Mouse (Mus musculus) kidney, adult 2 months (tissue): Measurements from ENCODE around the gene Nfyc. TPM values are rescaled to one million over a fixed set of nuclear protein-coding genes. Genes with fewer than 3 reads are reported as not detected.
A peak's percentile ranks its signal among the peaks of the same experiment; 100 is the strongest.

Experiments used
- DNase-seq: peaks from one replicate; pipeline ENCODE4 v3.0.0; 2021
- H3K27ac ChIP-seq: fragments of 200-500 bp; 2 replicates; pipeline ENCODE4 v1.5.1; 2012; ENCODE audit warnings: low read depth, low read length, control low read depth, inconsistent platforms; ENCODE audit not compliant: insufficient read depth
- H3K27me3 ChIP-seq: fragments of 200-500 bp; replicated peaks from 2 replicates; pipeline ENCODE4 v1.6.1; 2012; ENCODE audit warnings: mild to moderate bottlenecking, moderate library complexity, low read length, inconsistent platforms; ENCODE audit not compliant: control insufficient read depth, insufficient read depth
- H3K36me3 ChIP-seq: fragments of 200-500 bp; 2 replicates; pipeline ENCODE4 v1.6.1; 2012; ENCODE audit warnings: mild to moderate bottlenecking, moderate library complexity, low read length, inconsistent platforms; ENCODE audit not compliant: control insufficient read depth, insufficient read depth
- H3K4me1 ChIP-seq: fragments of 200-500 bp; 2 replicates; pipeline ENCODE4 v1.6.1; 2011; ENCODE audit warnings: low read length; ENCODE audit not compliant: control insufficient read depth, insufficient read depth
- H3K4me3 ChIP-seq: fragments of 200-500 bp; 2 replicates; pipeline ENCODE4 v1.5.1; 2011; ENCODE audit warnings: mild to moderate bottlenecking, low read depth, low read length, control low read depth; ENCODE audit not compliant: insufficient read depth
- CTCF ChIP-seq: fragments of 200-500 bp; conservative IDR thresholded peaks from 2 replicates; pipeline ENCODE4 v1.5.1; 2011; ENCODE audit warnings: low read depth, mild to moderate bottlenecking, control low read depth, low read length, moderate library complexity, mixed read lengths; ENCODE audit not compliant: insufficient read depth, insufficient read length
- POLR2A ChIP-seq: fragments of 200-500 bp; IDR thresholded peaks from one replicate; pipeline ENCODE4 v1.6.1; 2011; ENCODE audit warnings: low read depth, low read length, control low read depth
- WGBS: fragments of 180-500 bp; shearing (Covaris S2); methylation state at CpG from one replicate; pipeline ENCODE4 v1.1.7; 2018; 5-methylcytosine and 5-hydroxymethylcytosine counted together
- polyA plus RNA-seq: library from polyadenylated mRNA; depleted of rRNA; stranded (reverse); fragments of >200 nt; gene quantifications from 2 replicates; pipeline ENCODE4 v1.2.3, GENCODE M21; 2012

Nfyc gene
- polyA plus RNA-seq, 1 experiment: 218 TPM

- Histone ChIP-seq H3K27ac (no peak overlapping the region), H3K4me1 (no peaks in the 10 kb centered on the region), H3K27me3 (no peaks in the 10 kb centered on the region), H3K36me3 (no peaks in the 10 kb centered on the region), H3K4me3 (no peak overlapping the region)
- 78% methylated on average over 5 of the region's 5 CpGs for WGBS
- no peak for TF ChIP-seq POLR2A
- TF ChIP-seq CTCF: no peak
- no peak for DNase-seq
Measured at GRCm38 (mm10) chr4:120868246-120868645, 36.9 kb upstream of the Nfyc start.

GRCm38 (mm10) chr4:120866211-120866610 is 34.8 kb upstream of the Nfyc start:
- H3K27ac ChIP-seq: no peak overlapping the region
- WGBS: 5% methylated on average over 6 of the region's 6 CpGs
- TF ChIP-seq POLR2A (no peak), CTCF (no peak)
- peak; percentile 7 for DNase-seq
- H3K27me3 ChIP-seq: no peaks in the 10 kb centered on the region
- H3K4me3 ChIP-seq: no peak overlapping the region
- H3K4me1 ChIP-seq: no peaks in the 10 kb centered on the region
- no peaks in the 10 kb centered on the region for H3K36me3 ChIP-seq

DNA sequence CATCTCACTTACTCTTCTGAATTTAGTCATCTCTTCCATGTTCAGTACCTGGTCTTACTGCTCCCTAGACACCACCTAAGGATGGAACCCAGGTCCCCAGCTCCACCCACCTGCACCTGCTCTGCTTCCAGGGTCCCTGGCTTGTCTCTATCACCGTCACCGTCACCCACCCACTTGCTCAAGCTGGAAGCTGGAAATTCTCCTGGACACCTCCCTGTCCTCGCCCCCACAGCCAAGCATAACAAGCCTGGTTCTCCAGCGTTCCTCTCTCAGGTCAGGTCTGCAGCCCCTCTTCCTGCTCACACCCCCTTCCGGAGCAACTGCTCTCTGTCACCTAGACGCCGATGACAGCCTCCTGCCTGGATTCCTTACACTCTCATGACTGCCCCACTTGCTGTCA is 28.5 kb upstream of the Nfyc start:
- 51% methylated on average over 7 of the region's 7 CpGs for WGBS
- H3K36me3 ChIP-seq: no peaks in the 10 kb centered on the region
- DNase-seq: no peak
- no peaks in the 10 kb centered on the region for H3K4me1 ChIP-seq
- no peak overlapping the region for H3K4me3 ChIP-seq
- TF ChIP-seq POLR2A (no peak), CTCF (no peak)
- H3K27ac ChIP-seq: no peak overlapping the region
- H3K27me3 ChIP-seq: no peaks in the 10 kb centered on the region

GRCm38 (mm10) chr4:120856376-120856775 is 25.0 kb upstream of the Nfyc start:
- H3K4me3 ChIP-seq: no peak overlapping the region
- H3K36me3 ChIP-seq: no peaks in the 10 kb centered on the region
- H3K27ac ChIP-seq: no peak overlapping the region
- no peaks in the 10 kb centered on the region for H3K4me1 ChIP-seq
- H3K27me3 ChIP-seq: no peaks in the 10 kb centered on the region
- DNase-seq: no peak
- 68% methylated on average over 5 of the region's 5 CpGs for WGBS
- TF ChIP-seq POLR2A: no peak
- no peak for TF ChIP-seq CTCF

DNA sequence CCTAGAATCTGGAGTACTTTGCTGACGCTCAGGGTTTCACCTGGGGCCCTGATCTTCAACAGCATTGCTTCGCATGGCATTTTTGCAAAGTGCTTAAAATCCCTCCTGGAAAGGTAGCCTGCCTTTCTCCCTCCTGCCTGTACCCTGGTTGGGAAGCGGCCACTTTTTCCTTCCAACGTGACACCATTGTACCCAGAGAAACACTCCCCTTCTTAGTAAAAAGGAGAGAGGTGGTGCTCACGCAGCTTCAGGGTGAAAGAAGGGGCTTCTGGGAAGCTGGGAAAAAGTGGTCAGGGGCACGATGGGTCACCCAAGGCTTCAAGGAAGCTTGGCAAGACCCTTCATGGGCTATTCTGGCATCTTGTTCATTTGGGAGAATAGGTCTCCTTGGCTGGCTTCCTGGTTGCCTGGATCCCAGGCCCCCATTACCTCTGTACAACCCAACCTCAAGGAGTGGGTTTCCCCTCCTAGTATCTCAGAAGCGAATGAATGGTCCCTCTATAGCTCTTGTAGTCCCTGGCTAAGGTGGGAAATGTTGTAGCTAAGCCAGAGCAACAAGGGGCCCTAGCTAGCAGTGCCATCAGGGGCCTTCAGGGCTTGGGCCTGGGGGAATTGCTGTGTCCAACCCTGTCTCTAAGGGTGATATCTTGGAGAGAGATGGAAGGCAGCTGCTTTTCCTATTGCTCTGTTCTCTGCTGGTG is 24.1 kb upstream of the Nfyc start:
- Histone ChIP-seq H3K27ac (no peak overlapping the region), H3K4me3 (no peak overlapping the region), H3K27me3 (no peaks in the 10 kb centered on the region), H3K4me1 (no peaks in the 10 kb centered on the region), H3K36me3 (no peaks in the 10 kb centered on the region)
- DNase-seq: no peak
- TF ChIP-seq CTCF: no peak
- no peak for TF ChIP-seq POLR2A
- 51% methylated on average over 7 of the region's 7 CpGs for WGBS

DNA sequence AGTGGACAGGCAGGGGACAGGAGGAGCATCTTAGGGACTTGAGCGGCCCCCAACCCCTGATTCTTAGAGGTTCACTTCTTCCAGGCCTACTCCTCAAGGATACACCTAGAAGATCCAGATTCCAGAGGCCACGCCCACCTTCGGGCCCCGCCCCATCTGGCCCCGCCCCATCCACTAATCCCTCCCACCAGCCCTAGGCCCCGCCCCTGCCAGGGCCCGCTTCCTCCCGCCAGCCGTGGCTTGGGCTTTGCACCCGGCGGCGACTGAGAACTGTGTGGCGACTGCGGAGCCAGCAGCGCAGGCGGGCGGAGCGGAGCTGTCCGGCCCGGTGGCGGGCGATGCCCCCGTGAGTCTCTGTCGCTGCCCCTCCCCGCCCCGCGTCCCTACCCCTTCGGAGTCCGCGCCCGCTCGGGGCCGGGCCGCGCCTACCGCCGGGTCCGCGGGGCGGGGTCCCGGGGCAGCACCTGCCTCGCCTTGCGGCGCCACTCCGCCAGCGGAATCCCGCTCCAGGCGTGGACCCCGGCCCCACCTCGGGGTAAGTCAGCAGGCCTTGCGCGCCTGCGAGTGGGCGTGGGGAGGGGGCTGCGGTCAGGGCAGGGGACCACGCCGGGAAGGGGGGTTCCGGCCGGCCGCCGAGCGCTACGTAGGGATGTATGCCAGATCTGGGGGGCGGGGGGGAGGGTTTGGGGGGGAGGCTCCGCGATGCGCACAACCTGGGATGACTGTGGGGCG is 23.4 kb upstream of the Nfyc start, which contains the start of gene Rims3:
Gene Rims3, plus strand, starts transcription at position 229 of the 732 bp plus-strand sequence.
- peak; percentile 48 for DNase-seq
- 5% methylated on average over 65 of the region's 68 CpGs for WGBS
- no peak for TF ChIP-seq CTCF
- no peak for TF ChIP-seq POLR2A
- no peaks in the 10 kb centered on the region for H3K27me3 ChIP-seq
- no peaks in the 10 kb centered on the region for H3K4me1 ChIP-seq
- peak within 1 kb of the TSS; percentile 49 for H3K4me3 ChIP-seq
- H3K36me3 ChIP-seq: no peaks in the 10 kb centered on the region
- H3K27ac ChIP-seq: no peak within 1 kb of the TSS

- Histone ChIP-seq H3K4me1 (no peaks in the 10 kb centered on the region), H3K27ac (no peak overlapping the region), H3K36me3 (no peaks in the 10 kb centered on the region), H3K27me3 (no peaks in the 10 kb centered on the region), H3K4me3 (no peak overlapping the region)
- peak; percentile 56 for DNase-seq
- 1% methylated on average over 10 of the region's 10 CpGs for WGBS
- TF ChIP-seq POLR2A (no peak), CTCF (peak; percentile 82)
Measured at GRCm38 (mm10) chr4:120850946-120851345, 19.6 kb upstream of the Nfyc start.
